Mouse (Mus musculus): ENCODE results near the gene Tent4b. TPM values are rescaled to one million over a fixed set of nuclear protein-coding genes. Genes with fewer than 3 reads are reported as not detected.
A peak's percentile ranks its signal among the peaks of the same experiment; 100 is the strongest.

Gene Tent4b
- 16.0 and 16.3 TPM in 2 replicates for polyA plus RNA-seq (2014; fragmentation: Nextera tagmentation; extraction: Ambion mirVana)

DNA sequence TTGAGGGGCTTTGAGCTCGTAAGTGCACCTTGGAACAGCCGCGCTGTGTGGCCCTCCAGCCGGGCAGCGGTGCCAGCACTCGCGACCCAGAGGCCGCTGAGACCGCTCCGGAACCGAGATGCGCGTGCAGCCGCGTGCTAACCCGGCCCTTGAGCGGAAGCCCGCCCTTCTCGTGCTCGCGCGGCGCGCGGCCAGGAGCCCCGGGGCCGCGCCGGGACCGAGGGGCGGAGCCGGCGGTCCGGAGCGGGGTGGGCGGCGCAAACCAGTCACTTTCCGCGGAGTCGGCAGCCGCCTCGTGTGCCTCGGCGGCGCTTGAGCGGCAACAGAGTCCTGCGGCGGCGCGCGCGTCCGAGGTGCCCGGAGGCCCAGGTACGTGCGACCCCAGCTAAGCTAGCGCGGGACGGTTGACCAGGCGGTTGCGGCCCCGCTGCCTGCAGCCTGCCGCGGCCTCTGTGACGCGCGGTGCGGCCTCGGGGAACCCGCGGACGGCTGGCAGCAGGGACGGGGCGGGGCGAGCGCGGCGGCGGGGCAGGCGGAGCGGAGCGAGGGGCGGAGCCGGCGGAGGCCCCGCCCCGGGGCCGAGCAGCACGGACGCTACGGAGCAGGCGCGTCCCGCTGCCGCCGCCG is at the start of gene Tent4b:
Gene Tent4b (plus strand): TSS at position 269 of the 627 bp plus-strand sequence.
- Histone ChIP-seq H3K4me3 (replicated peaks; ENCODE audit: low read depth, low read length) (peak within 1 kb of the TSS; percentile 82), H3K27me3 (ENCODE audit: control insufficient read depth, insufficient read depth, low read length) (no peaks in the 10 kb centered on the region), H3K9me3 (ENCODE audit: control insufficient read depth, low read length) (no peaks in the 10 kb centered on the region), H3K9ac (replicated peaks; ENCODE audit: low read length) (peak within 1 kb of the TSS; percentile 76), H3K4me1 (ENCODE audit: control insufficient read depth, insufficient read depth, low read length) (peaks cover 25% of the 10 kb centered on the region), H3K36me3 (ENCODE audit: control insufficient read depth, insufficient read depth, low read length) (no peaks in the 10 kb centered on the region), H3K4me2 (ENCODE audit: low read length) (peak within 1 kb of the TSS; percentile 79), H3K27ac (replicated peaks; ENCODE audit: low read depth, low read length) (peak within 1 kb of the TSS; percentile 97)
- under 1% methylated on average over 80 of the region's 97 CpGs for WGBS
- ATAC-seq (ENCODE audit: low FRiP score, low TSS enrichment) = peak; percentile 96
- peak; percentile 95 for DNase-seq

DNA sequence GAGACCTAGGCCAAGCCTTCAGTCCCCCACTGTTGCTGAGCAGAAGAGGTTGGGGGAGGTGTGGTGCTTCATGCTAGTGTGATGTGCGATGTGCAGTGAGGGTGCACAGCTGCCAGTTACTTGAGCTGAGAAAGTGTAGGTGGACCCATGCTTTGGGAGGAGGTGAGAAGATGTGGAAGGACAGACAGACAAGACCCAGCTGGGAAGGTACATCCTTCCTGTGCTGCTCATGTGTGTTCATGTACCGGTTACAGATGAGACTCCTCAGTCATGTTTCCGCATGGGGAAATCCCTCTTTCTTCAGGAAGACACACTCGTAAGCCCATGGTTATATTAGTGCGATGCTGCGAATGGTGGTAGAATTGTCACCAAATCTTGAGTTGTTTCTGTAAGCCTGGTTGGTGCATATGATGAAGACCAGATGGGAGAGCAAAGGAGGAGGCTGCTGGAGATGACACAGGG is 48.1 kb upstream of the Tent4b start:
- H3K36me3 ChIP-seq (ENCODE audit: control insufficient read depth, insufficient read depth, low read length) = peaks cover 67% of the 10 kb centered on the region
- no peak for ATAC-seq (ENCODE audit: low FRiP score, low TSS enrichment)
- H3K9ac ChIP-seq (replicated peaks; ENCODE audit: low read length) = no peak overlapping the region
- H3K4me1 ChIP-seq (ENCODE audit: control insufficient read depth, insufficient read depth, low read length) = no peaks in the 10 kb centered on the region
- no peak overlapping the region for H3K27ac ChIP-seq (replicated peaks; ENCODE audit: low read depth, low read length)
- WGBS = 95% methylated on average over 6 of the region's 6 CpGs
- H3K9me3 ChIP-seq (ENCODE audit: control insufficient read depth, low read length) = no peaks in the 10 kb centered on the region
- no peak overlapping the region for H3K4me3 ChIP-seq (replicated peaks; ENCODE audit: low read depth, low read length)
- no peaks in the 10 kb centered on the region for H3K27me3 ChIP-seq (ENCODE audit: control insufficient read depth, insufficient read depth, low read length)
- DNase-seq = no peak
- no peak overlapping the region for H3K4me2 ChIP-seq (ENCODE audit: low read length)

DNA sequence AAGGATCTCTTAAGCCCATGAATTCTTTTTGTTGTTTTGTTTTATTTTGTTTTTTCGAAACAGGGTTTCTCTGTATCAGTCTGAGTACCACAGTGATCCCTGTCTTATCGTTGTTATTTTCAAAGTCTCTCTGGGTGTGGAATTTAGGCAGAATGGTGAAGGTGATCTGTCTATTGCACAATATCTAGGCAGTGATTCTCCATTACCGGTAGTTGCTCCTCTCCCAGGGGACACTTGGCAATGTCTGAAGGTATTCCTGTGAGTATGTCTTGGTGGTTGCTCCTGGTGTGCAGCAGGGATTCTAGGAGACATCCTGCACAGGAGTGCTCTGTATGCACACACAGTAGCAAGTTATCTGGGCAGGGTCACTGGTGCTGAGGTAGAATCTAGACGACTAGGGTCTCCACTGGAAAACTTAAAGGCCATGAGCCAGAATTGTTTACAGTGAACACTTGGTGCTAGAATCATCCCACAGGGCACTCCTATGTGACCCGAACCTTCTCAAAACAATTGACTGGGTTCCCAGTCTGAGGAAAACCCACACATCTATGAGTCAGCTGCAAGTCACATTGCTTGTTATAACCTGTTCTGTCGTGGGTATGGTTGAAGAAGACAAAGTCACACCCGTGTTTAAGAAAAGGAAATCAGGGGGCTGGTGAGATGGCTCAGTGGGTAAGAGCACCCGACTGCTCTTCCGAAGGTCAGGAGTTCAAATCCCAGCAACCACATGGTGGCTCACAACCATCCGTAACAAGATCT is 38.6 kb upstream of the Tent4b start:
- Histone ChIP-seq H3K4me2 (ENCODE audit: low read length) (no peak overlapping the region), H3K4me1 (ENCODE audit: control insufficient read depth, insufficient read depth, low read length) (no peaks in the 10 kb centered on the region), H3K9ac (replicated peaks; ENCODE audit: low read length) (no peak overlapping the region), H3K4me3 (replicated peaks; ENCODE audit: low read depth, low read length) (no peak overlapping the region), H3K36me3 (ENCODE audit: control insufficient read depth, insufficient read depth, low read length) (peaks cover 86% of the 10 kb centered on the region), H3K9me3 (ENCODE audit: control insufficient read depth, low read length) (no peaks in the 10 kb centered on the region), H3K27me3 (ENCODE audit: control insufficient read depth, insufficient read depth, low read length) (no peaks in the 10 kb centered on the region), H3K27ac (replicated peaks; ENCODE audit: low read depth, low read length) (no peak overlapping the region)
- ATAC-seq (ENCODE audit: low FRiP score, low TSS enrichment) = no peak
- no peak for DNase-seq
- 92% methylated on average over 9 of the region's 10 CpGs for WGBS

DNA sequence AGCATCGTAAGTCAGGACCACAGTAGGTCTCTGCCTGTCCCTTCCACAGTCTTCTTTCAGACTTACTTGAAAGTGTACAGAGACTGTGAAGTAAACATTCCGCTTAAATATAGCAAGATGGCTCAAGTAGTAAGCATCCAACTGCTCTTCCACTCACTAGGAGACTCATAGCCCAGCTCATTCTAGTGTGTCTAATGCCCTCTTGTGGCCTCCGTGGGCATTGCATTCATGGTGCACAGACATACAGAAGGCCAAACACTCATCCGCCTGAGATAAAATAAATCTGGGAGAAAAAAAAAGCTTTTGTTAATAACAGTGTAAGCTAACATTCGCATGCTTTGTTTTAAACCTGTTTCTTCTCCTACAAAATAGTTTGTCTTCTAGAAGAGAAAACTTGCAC is 37.6 kb upstream of the Tent4b start:
- Histone ChIP-seq H3K36me3 (ENCODE audit: control insufficient read depth, insufficient read depth, low read length) (peaks cover 90% of the 10 kb centered on the region), H3K4me2 (ENCODE audit: low read length) (no peak overlapping the region), H3K9me3 (ENCODE audit: control insufficient read depth, low read length) (no peaks in the 10 kb centered on the region), H3K4me3 (replicated peaks; ENCODE audit: low read depth, low read length) (no peak overlapping the region), H3K27me3 (ENCODE audit: control insufficient read depth, insufficient read depth, low read length) (no peaks in the 10 kb centered on the region), H3K4me1 (ENCODE audit: control insufficient read depth, insufficient read depth, low read length) (no peaks in the 10 kb centered on the region), H3K9ac (replicated peaks; ENCODE audit: low read length) (no peak overlapping the region), H3K27ac (replicated peaks; ENCODE audit: low read depth, low read length) (no peak overlapping the region)
- 78% methylated on average over 5 of the region's 5 CpGs for WGBS
- peak; percentile 76 for DNase-seq
- no peak for ATAC-seq (ENCODE audit: low FRiP score, low TSS enrichment)

DNA sequence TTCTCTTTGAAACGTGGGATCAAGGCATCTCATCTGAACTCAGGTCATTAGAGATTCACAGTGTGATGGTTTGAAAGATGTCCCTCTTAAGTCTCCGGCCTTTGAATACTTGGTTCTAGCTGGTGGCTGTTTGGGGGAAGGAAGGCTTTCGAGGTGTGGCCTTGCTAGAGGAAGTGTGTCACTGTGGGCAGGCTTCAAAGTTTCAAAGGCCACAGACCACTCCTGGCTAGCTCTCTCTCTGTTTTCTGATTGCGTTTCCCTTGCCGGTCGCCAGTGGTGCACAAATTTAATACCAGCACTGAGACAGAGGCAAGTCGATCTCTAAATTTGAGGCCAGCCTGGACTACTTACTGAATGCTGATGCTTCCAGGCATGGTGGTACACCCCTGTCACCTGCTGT is 23.7 kb upstream of the Tent4b start:
- ATAC-seq (ENCODE audit: low FRiP score, low TSS enrichment) = no peak
- DNase-seq = no peak
- 91% methylated on average over 7 of the region's 7 CpGs for WGBS

DNA sequence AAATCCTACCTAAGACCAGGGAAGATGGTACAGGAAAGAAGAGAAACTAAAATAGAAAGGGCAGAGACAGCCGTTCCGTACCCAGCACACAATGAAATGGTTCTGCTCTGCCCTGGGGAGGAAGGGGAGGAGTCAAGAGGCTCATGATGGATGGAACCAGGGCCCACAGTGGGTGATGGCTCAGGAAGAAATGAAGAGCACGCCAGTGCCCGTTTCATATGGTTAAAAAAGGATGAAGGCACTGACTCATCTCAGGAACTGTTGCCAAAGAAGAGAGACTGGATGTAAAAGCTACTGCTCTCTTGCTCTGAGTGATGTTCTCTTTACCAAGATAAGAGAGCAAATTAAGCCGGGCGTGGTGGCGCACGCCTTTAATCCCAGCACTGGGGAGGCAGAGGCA is 21.7 kb upstream of the Tent4b start:
- no peak overlapping the region for H3K9ac ChIP-seq (replicated peaks; ENCODE audit: low read length)
- 91% methylated on average over 8 of the region's 8 CpGs for WGBS

More for the DNA sequence above, 23.7 kb upstream of the Tent4b start:
- Histone ChIP-seq H3K4me1 (ENCODE audit: control insufficient read depth, insufficient read depth, low read length) (no peaks in the 10 kb centered on the region), H3K27ac (replicated peaks; ENCODE audit: low read depth, low read length) (no peak overlapping the region), H3K27me3 (ENCODE audit: control insufficient read depth, insufficient read depth, low read length) (no peaks in the 10 kb centered on the region), H3K9ac (replicated peaks; ENCODE audit: low read length) (no peak overlapping the region), H3K36me3 (ENCODE audit: control insufficient read depth, insufficient read depth, low read length) (peaks cover 24% of the 10 kb centered on the region), H3K4me2 (ENCODE audit: low read length) (no peak overlapping the region), H3K4me3 (replicated peaks; ENCODE audit: low read depth, low read length) (no peak overlapping the region), H3K9me3 (ENCODE audit: control insufficient read depth, low read length) (no peaks in the 10 kb centered on the region)

DNA sequence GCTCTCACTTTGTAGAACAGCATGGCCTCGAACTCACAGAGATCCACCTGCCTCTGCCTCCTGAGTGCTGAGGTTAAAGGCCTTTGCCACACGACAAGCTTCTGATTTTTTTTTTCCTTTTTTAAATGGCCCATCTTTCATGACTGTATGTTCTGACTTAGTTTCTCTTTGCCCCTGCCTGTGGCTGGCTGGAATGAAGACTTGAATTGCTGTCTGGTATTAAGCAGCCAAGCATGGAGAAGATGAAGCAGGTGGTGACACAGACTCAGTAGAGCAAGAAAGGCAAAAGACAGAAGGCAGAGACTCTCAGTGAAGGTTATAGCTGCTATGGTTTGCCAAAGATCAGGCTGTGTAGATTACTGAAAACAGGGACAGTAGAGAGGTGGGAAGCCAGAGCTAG is 15.9 kb upstream of the Tent4b start:
- H3K4me1 ChIP-seq (ENCODE audit: control insufficient read depth, insufficient read depth, low read length) = no peaks in the 10 kb centered on the region
- no peaks in the 10 kb centered on the region for H3K27me3 ChIP-seq (ENCODE audit: control insufficient read depth, insufficient read depth, low read length)
- no peaks in the 10 kb centered on the region for H3K36me3 ChIP-seq (ENCODE audit: control insufficient read depth, insufficient read depth, low read length)
- H3K4me2 ChIP-seq (ENCODE audit: low read length) = no peak overlapping the region
- no peak overlapping the region for H3K4me3 ChIP-seq (replicated peaks; ENCODE audit: low read depth, low read length)
- no peak overlapping the region for H3K9ac ChIP-seq (replicated peaks; ENCODE audit: low read length)
- no peak for ATAC-seq (ENCODE audit: low FRiP score, low TSS enrichment)
- WGBS = 82% methylated on average over 2 of the region's 2 CpGs
- no peak overlapping the region for H3K27ac ChIP-seq (replicated peaks; ENCODE audit: low read depth, low read length)
- DNase-seq = no peak
- H3K9me3 ChIP-seq (ENCODE audit: control insufficient read depth, low read length) = no peaks in the 10 kb centered on the region

More for the DNA sequence above, 21.7 kb upstream of the Tent4b start:
- no peaks in the 10 kb centered on the region for H3K9me3 ChIP-seq (ENCODE audit: control insufficient read depth, low read length)
- H3K27me3 ChIP-seq (ENCODE audit: control insufficient read depth, insufficient read depth, low read length) = no peaks in the 10 kb centered on the region
- no peak for DNase-seq
- no peak overlapping the region for H3K4me3 ChIP-seq (replicated peaks; ENCODE audit: low read depth, low read length)
- H3K27ac ChIP-seq (replicated peaks; ENCODE audit: low read depth, low read length) = no peak overlapping the region
- peaks cover 11% of the 10 kb centered on the region; the same call in 1 of the 2 replicates for H3K36me3 ChIP-seq (ENCODE audit: control insufficient read depth, insufficient read depth, low read length)
- H3K4me2 ChIP-seq (ENCODE audit: low read length) = no peak overlapping the region
- ATAC-seq (ENCODE audit: low FRiP score, low TSS enrichment) = no peak
- H3K4me1 ChIP-seq (ENCODE audit: control insufficient read depth, insufficient read depth, low read length) = no peaks in the 10 kb centered on the region

DNA sequence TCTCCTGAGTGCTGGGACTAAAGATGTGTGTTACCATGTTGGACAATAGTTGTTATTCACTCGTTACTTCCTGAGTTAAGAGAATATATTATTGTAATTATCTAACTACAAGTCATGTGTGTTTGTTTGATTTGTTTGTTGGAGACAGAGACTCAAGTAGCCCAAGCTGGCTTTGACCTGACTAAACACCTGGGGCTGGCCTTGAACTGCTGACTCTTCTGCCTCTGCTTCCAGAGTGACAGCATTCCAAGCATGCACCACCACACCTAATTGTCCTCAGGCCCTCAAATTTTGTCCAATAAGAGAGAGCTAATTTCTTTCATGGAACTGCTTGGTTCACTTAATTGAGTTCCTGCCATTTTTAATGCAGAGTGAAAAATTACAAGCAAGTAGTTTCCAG is 14.1 kb upstream of the Tent4b start:
- whole genome bisulfite sequencing = 92% methylated on average over 1 of the region's 1 CpGs
- ATAC-seq (ENCODE audit: low FRiP score, low TSS enrichment) = no peak

DNA sequence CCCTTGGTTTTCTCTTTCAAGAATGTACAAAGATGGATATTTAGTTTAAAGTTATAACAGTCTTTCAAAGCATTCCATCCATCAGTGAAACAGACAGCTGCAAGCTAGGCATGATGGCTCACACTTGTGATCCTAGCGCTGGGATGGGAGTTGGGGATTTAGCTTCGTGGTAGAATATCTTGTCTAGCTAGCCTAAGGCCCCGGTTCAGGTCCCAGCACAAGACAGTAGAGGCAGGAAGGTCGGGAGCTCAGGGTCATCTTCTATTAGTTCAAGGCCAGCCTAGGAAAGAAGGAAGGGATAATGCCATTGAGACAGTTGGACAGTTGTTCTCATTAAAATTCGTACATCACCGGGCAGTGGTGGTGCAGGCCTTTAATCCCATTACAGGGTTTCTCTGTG is 13.3 kb upstream of the Tent4b start:
- WGBS = 66% methylated on average over 6 of the region's 6 CpGs
- DNase-seq = no peak
- no peak for ATAC-seq (ENCODE audit: low FRiP score, low TSS enrichment)

More for the DNA sequence above, 14.1 kb upstream of the Tent4b start:
- no peaks in the 10 kb centered on the region for H3K4me1 ChIP-seq (ENCODE audit: control insufficient read depth, insufficient read depth, low read length)
- H3K27ac ChIP-seq (replicated peaks; ENCODE audit: low read depth, low read length) = no peak overlapping the region
- no peak overlapping the region for H3K4me2 ChIP-seq (ENCODE audit: low read length)
- no peaks in the 10 kb centered on the region for H3K9me3 ChIP-seq (ENCODE audit: control insufficient read depth, low read length)
- H3K9ac ChIP-seq (replicated peaks; ENCODE audit: low read length) = no peak overlapping the region
- H3K4me3 ChIP-seq (replicated peaks; ENCODE audit: low read depth, low read length) = no peak overlapping the region
- H3K36me3 ChIP-seq (ENCODE audit: control insufficient read depth, insufficient read depth, low read length) = no peaks in the 10 kb centered on the region
- no peak for DNase-seq
- H3K27me3 ChIP-seq (ENCODE audit: control insufficient read depth, insufficient read depth, low read length) = no peaks in the 10 kb centered on the region

More for the DNA sequence above, 13.3 kb upstream of the Tent4b start:
- no peak overlapping the region for H3K4me3 ChIP-seq (replicated peaks; ENCODE audit: low read depth, low read length)
- H3K9ac ChIP-seq (replicated peaks; ENCODE audit: low read length) = no peak overlapping the region
- H3K27ac ChIP-seq (replicated peaks; ENCODE audit: low read depth, low read length) = no peak overlapping the region
- H3K36me3 ChIP-seq (ENCODE audit: control insufficient read depth, insufficient read depth, low read length) = no peaks in the 10 kb centered on the region
- H3K4me1 ChIP-seq (ENCODE audit: control insufficient read depth, insufficient read depth, low read length) = no peaks in the 10 kb centered on the region
- H3K27me3 ChIP-seq (ENCODE audit: control insufficient read depth, insufficient read depth, low read length) = no peaks in the 10 kb centered on the region
- H3K9me3 ChIP-seq (ENCODE audit: control insufficient read depth, low read length) = no peaks in the 10 kb centered on the region
- H3K4me2 ChIP-seq (ENCODE audit: low read length) = no peak overlapping the region
